Mouse (Mus musculus) gastrocnemius, postnatal 4 days (tissue): ENCODE data around the gene Pla2g4c. TPM values are rescaled to one million over a fixed set of nuclear protein-coding genes. Genes with fewer than 3 reads are reported as not detected.
A peak's percentile ranks its signal among the peaks of the same experiment; 100 is the strongest.
"Not testable (repeated sequence)": the region's sequence is repeated elsewhere in the genome, so short reads cannot be mapped to it uniquely, and the experiment has no call there.

ENCODE experiments used
- DNase-seq, 2 experiments: peaks; one replicate each; pipeline ENCODE4 v3.0.0; 2021 to 2022; ENCODE audit warnings: low spot score in 2 of 2, mixed read lengths in 2 of 2
- long read RNA-seq, 2 experiments: library from polyadenylated mRNA; stranded (forward); transcript quantifications; one replicate each; pipeline ENCODE4 v2.0.0; 2021
- total RNA-seq, 2 experiments: library from RNA; stranded (reverse); gene quantifications; 2 replicates each; pipeline ENCODE4 v1.2.3; 2021

Gene Pla2g4c
- total RNA-seq, result under 1 TPM; 0.27 to 0.31 TPM
- long read RNA-seq, experiment 1, result 0 reads
- long read RNA-seq, experiment 2, result 0 reads

- DNase-seq, result no peak
Observed at GRCm38 (mm10) chr7:13324316-13324715, at the start of gene Pla2g4c. Pla2g4c (plus strand) TSS chr7:13324655.

GRCm38 (mm10) chr7:13277081-13277480 lies 47.4 kb upstream of the Pla2g4c start, which contains the start of gene Lig1:
Lig1 (plus strand) TSS chr7:13277283.
- DNase-seq, result no peak

GRCm38 (mm10) chr7:13277833-13278232 lies 46.6 kb upstream of the Pla2g4c start:
- DNase-seq, result no peak

GRCm38 (mm10) chr7:13278308-13278891 lies 46.1 kb upstream of the Pla2g4c start, which contains the start of gene Zswim9:
Zswim9 (minus strand) TSS chr7:13278721.
- DNase-seq, result peak; percentile 80 to 93

GRCm38 (mm10) chr7:13278957-13279356 lies 45.5 kb upstream of the Pla2g4c start:
- not testable (repeated sequence) for DNase-seq

- DNase-seq, result no peak
Observed at GRCm38 (mm10) chr7:13288621-13289020, 35.8 kb upstream of the Pla2g4c start.

GRCm38 (mm10) chr7:13290041-13290675 lies 34.3 kb upstream of the Pla2g4c start:
- DNase-seq, result no peak

- no peak for DNase-seq
Observed at GRCm38 (mm10) chr7:13291370-13291769, 33.1 kb upstream of the Pla2g4c start.

- DNase-seq, result peak in 1 of 2 experiments; percentile 23
Observed at GRCm38 (mm10) chr7:13293878-13294855, 30.3 kb upstream of the Pla2g4c start.

GRCm38 (mm10) chr7:13295256-13295655 lies 29.2 kb upstream of the Pla2g4c start:
- DNase-seq, result no peak

- no peak for DNase-seq
Observed at GRCm38 (mm10) chr7:13297636-13298035, 26.8 kb upstream of the Pla2g4c start.

GRCm38 (mm10) chr7:13298821-13299220 lies 25.6 kb upstream of the Pla2g4c start:
- no peak for DNase-seq

- DNase-seq, result peak in 1 of 2 experiments; percentile 5
Observed at GRCm38 (mm10) chr7:13301643-13302042, 22.8 kb upstream of the Pla2g4c start.

- DNase-seq, result no peak
Observed at GRCm38 (mm10) chr7:13302780-13303179, 21.7 kb upstream of the Pla2g4c start.

- no peak for DNase-seq
Observed at GRCm38 (mm10) chr7:13303372-13303771, 21.1 kb upstream of the Pla2g4c start.

- no peak for DNase-seq
Observed at GRCm38 (mm10) chr7:13309407-13309806, 15.0 kb upstream of the Pla2g4c start.

GRCm38 (mm10) chr7:13310493-13311199 lies 13.8 kb upstream of the Pla2g4c start:
- no peak for DNase-seq

- no peak for DNase-seq
Observed at GRCm38 (mm10) chr7:13311401-13311800, 13.1 kb upstream of the Pla2g4c start.

GRCm38 (mm10) chr7:13314095-13314597 lies 10.3 kb upstream of the Pla2g4c start:
- no peak for DNase-seq

GRCm38 (mm10) chr7:13321424-13321823 lies 3.0 kb upstream of the Pla2g4c start:
- no peak for DNase-seq

GRCm38 (mm10) chr7:13330575-13330974 lies 6.1 kb downstream of the Pla2g4c start:
- no peak for DNase-seq
